Comparison of ENCODE assay signal across 28 mouse cellular contexts in the genomic region with DNA sequence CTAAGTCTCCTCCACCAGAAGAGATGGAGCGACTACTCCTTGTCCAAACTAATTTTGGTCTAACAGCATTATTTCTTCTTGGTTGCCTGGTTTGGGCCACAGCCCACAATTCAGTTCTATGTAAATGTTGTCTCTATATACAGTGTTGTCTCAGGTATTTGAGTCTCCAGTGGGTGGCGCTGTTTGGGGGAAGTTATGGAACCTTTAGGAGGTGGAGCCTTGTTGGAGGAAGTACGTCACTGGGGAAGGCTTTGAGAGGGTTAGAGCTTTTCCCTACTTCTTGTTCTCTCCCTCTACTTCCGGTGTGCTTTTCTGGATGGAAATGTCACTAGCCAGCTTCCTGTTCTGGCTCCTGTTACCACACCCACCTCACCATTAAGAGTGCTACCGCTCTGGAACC. TPM values are rescaled to one million over a fixed set of nuclear protein-coding genes. Genes with fewer than 3 reads are reported as not detected.
DNase-seq lines count a peak whose midpoint lies in the region; ATAC-seq and TF ChIP-seq lines count a peak whose summit lies in the region.
"Had no signal": no experiment of that assay in that cellular context is flagged by ENCODE, and none has a peak within 500 bp of the region (broad histone marks: within the 10 kb centered on the region; RNA-seq: fewer than 3 reads in every experiment).

No protein-coding gene starts in this region.

- peak; percentile 5 for DNase-seq in adrenal gland, postnatal 10 days
- DNase-seq in adrenal gland, postnatal 4 days (ENCODE audit: low spot score in 2 of 2): no peak
- DNase-seq in layer of hippocampus, adult 2 months (ENCODE audit: low spot score in 2 of 2): no peak
- DNase-seq in layer of hippocampus, postnatal 10 days (ENCODE audit: low spot score in 2 of 2): no peak
- peak; percentile 98 for DNase-seq in R1 (ENCODE audit: low read depth, low spot score)
- DNase-seq in stomach, postnatal 0 days (ENCODE audit: low spot score): no peak
- DNase-seq in frontal cortex, postnatal 25 days (ENCODE audit: low spot score in 2 of 2): no peak
- no peak for DNase-seq in frontal cortex, postnatal 14 days (ENCODE audit: low spot score in 2 of 2)
- DNase-seq: cerebellum, adult 9-10 months; gastrocnemius, postnatal 10 days; heart, adult 18-20 months; heart, postnatal 4 days; lung, adult 18-20 months; retina, postnatal 1 day had no signal

- 81% methylated on average over 5 of the region's 5 CpGs for WGBS in stomach, postnatal 0 days

- H3K4me1 ChIP-seq in stomach, postnatal 0 days (replicated peaks; ENCODE audit: control insufficient read depth, insufficient read depth): no peaks in the 10 kb centered on the region
- H3K4me1 ChIP-seq: kidney, embryonic 15.5 days had no signal

- no peak for TF ChIP-seq EP300 in stomach, postnatal 0 days (optimal IDR thresholded peaks at IDR 0.05)

- H3K9me3 ChIP-seq in stomach, postnatal 0 days (ENCODE audit: control insufficient read depth, low read length): no peaks in the 10 kb centered on the region
- H3K9me3 ChIP-seq: forebrain, embryonic 10.5 days; kidney, embryonic 15.5 days; limb, embryonic 10.5 days had no signal

- no peak for ATAC-seq in stomach, postnatal 0 days (ENCODE audit: low FRiP score, low TSS enrichment)
- ATAC-seq: activated CD4-positive, CD25-positive, alpha-beta regulatory T cell, adult 4 months; CD4-positive, CD25-positive, alpha-beta regulatory T cell, adult 4 months; hindbrain, postnatal 0 days; intestine, postnatal 0 days; midbrain, embryonic 16.5 days had no signal

- no peak overlapping the region for H3K9ac ChIP-seq in stomach, postnatal 0 days (ENCODE audit: low read length)
- H3K9ac ChIP-seq: kidney, embryonic 15.5 days had no signal

- H3K36me3 ChIP-seq in stomach, postnatal 0 days (ENCODE audit: control insufficient read depth, insufficient read depth, low read length): no peaks in the 10 kb centered on the region
- H3K36me3 ChIP-seq: forebrain, embryonic 10.5 days; kidney, embryonic 15.5 days; limb, embryonic 10.5 days had no signal

- H3K27me3 ChIP-seq in stomach, postnatal 0 days (ENCODE audit: control insufficient read depth, insufficient read depth, low read length): no peaks in the 10 kb centered on the region
- H3K27me3 ChIP-seq: kidney, embryonic 15.5 days had no signal

- H3K4me3 ChIP-seq in layer of hippocampus, adult 2 months: no peak overlapping the region
- H3K4me3 ChIP-seq in stomach, postnatal 0 days (ENCODE audit: low read depth, low read length): no peak overlapping the region
- H3K4me3 ChIP-seq: forebrain, embryonic 10.5 days; kidney, embryonic 15.5 days; limb, embryonic 10.5 days had no signal

- no peak overlapping the region for H3K27ac ChIP-seq in layer of hippocampus, adult 2 months
- no peak overlapping the region for H3K27ac ChIP-seq in stomach, postnatal 0 days (replicated peaks)
- H3K27ac ChIP-seq: forebrain, embryonic 10.5 days; hindbrain, postnatal 0 days; kidney, embryonic 15.5 days had no signal

- peak; percentile 39 for TF ChIP-seq CTCF in layer of hippocampus, adult 2 months (conservative IDR thresholded peaks at IDR 0.05)
- TF ChIP-seq CTCF in stomach, postnatal 0 days (IDR thresholded peaks at IDR 0.05; ENCODE audit: low read depth): peak; percentile 41

- H3K4me2 ChIP-seq in stomach, postnatal 0 days (replicated peaks; ENCODE audit: low read depth): no peak overlapping the region
- H3K4me2 ChIP-seq: kidney, embryonic 15.5 days had no signal

RNA-seq across cellular contexts. Expression of gene 4930470P17Rik, which starts 0.6 kb away (rescaled TPM):
- not detected for total RNA-seq in adrenal gland, postnatal 10 days (2021)
- total RNA-seq in adrenal gland, postnatal 4 days (2021): not detected
- not detected for total RNA-seq in layer of hippocampus, adult 2 months (2021)
- not detected for total RNA-seq in layer of hippocampus, postnatal 10 days (2021)
- not detected in 2 replicates for polyA plus RNA-seq in stomach, postnatal 0 days (2015; fragmentation: Nextera tagmentation; extraction: Ambion mirVana)
- total RNA-seq: gastrocnemius, postnatal 10 days; heart, adult 18-20 months; heart, postnatal 4 days; hindbrain, postnatal 0 days; layer of hippocampus, adult 18-20 months; liver, adult 2 months; megakaryocyte-erythroid progenitor cell, adult 5-6 weeks had no signal
- polyA plus RNA-seq: activated CD4-positive, CD25-positive, alpha-beta regulatory T cell, adult 4 months; CD4-positive, CD25-positive, alpha-beta regulatory T cell, adult 4 months; forebrain, embryonic 10.5 days; heart, embryonic 14.5 days; intestine, postnatal 0 days; kidney, embryonic 15.5 days; limb, embryonic 10.5 days; liver, adult 2 months; midbrain, embryonic 16.5 days; thymus, postnatal 0 days; urinary bladder, adult 2 months had no signal

Comparison
In these comparisons a context has a peak if more than half of its experiments do, and no peak if none do; other contexts are left out.
1. DNase-seq: peak in adrenal gland, postnatal 10 days (single experiment) and R1 (single experiment); none in adrenal gland, postnatal 4 days (0 of 2), layer of hippocampus, adult 2 months (0 of 2), layer of hippocampus, postnatal 10 days (0 of 2), stomach, postnatal 0 days (single experiment), frontal cortex, postnatal 25 days (0 of 2) and frontal cortex, postnatal 14 days (0 of 2).